Mouse (Mus musculus) ovary, adult 2 months (tissue): ENCODE measurements around the gene Ogfod2. TPM values are rescaled to one million over a fixed set of nuclear protein-coding genes. Genes with fewer than 3 reads are reported as not detected.

Experiments used
- polyA plus RNA-seq: library from polyadenylated mRNA; depleted of rRNA; stranded (reverse); fragments of >200 nt; gene quantifications from 2 replicates; pipeline ENCODE4 v1.2.3, GENCODE M21; 2012; rRNA removed

Gene Ogfod2
- 92.5 and 103 TPM in 2 replicates for polyA plus RNA-seq

GRCm38 (mm10) chr5:124111742-124112497, at the start of gene Ogfod2:
Gene Ogfod2 (plus strand): TSS chr5:124112297.

GRCm38 (mm10) chr5:124095596-124096232, 16.4 kb upstream of the Ogfod2 start, which contains the start of gene Abcb9:
Gene Abcb9 (minus strand): TSS chr5:124095798.

DNA sequence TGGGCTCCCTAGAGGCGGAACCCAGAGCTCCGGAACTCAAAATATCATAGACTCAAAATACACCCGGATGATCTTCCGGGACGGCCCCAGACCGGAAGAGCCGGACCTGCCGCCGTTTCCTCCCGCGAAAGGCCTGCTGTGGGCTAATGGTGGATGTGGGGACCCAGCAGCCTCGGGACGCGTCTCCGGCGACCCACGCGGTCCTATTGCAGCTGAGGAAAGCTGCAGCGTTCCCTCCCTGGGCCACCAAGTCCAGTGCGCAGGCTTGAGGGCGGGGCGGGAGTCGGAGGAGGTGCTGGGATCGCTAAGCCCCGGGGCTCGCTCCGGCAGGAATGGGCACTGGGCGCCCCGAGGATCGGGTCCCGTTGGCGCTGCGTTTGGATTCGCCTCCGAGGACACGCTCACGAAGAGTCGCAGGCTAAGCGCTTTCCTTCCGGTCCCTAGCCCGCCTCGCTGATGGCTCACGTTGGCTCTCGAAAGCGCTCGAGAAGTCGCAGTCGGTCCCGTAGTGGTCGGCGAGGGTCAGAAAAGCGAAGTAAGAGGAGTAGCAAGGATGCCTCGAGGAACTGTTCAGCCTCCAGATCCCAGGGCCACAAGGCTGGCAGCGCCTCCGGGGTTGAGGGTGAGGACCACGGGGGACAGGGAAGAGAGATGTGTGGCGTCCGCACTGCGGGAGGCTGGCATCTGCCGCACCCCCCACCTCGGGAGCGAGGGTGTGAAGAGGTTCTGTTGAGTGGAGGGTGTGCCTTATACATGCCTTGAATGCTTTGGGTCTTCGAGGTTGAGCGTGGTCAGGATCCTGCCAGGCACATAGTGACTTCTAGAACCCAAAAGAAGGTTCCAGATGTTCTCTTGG, 4.1 kb downstream of the Ogfod2 start, which contains the start of gene Arl6ip4:
Gene Arl6ip4, plus strand, starts transcription at position 100 of the 856 bp plus-strand sequence.

Other genes starting within 250 kb of the Ogfod2 start
- gene Hcar2, start 246.8 kb upstream of the Ogfod2 start, polyA plus RNA-seq: 2.1 and 2.2 TPM in 2 replicates
- gene Hcar1, start 232.3 kb upstream of the Ogfod2 start, polyA plus RNA-seq: 5.4 and 6.8 TPM in 2 replicates
- 6.8 and 13.4 TPM in 2 replicates for gene Denr, start 205.1 kb upstream of the Ogfod2 start, polyA plus RNA-seq
- gene Gm43518, start 184.9 kb upstream of the Ogfod2 start, polyA plus RNA-seq: 0.89 and 0.93 TPM in 2 replicates
- gene Ccdc62, start 181.6 kb upstream of the Ogfod2 start, polyA plus RNA-seq: 3.3 and 4.8 TPM in 2 replicates
- 25.7 and 39.0 TPM in 2 replicates for gene Hip1r, start 138.7 kb upstream of the Ogfod2 start, polyA plus RNA-seq
- 56.3 and 57.5 TPM in 2 replicates for gene Vps37b, start 80.0 kb upstream of the Ogfod2 start, polyA plus RNA-seq
- gene Abcb9, start 16.5 kb upstream of the Ogfod2 start, polyA plus RNA-seq: 5.8 and 5.9 TPM in 2 replicates
- 34.2 and 35.1 TPM in 2 replicates for gene Arl6ip4, start 3.8 kb downstream of the Ogfod2 start, polyA plus RNA-seq
- 155 and 173 TPM in 2 replicates for gene Pitpnm2, start 137.5 kb downstream of the Ogfod2 start, polyA plus RNA-seq
- 3.4 and 4.7 TPM in 2 replicates for gene Mphosph9, start 215.7 kb downstream of the Ogfod2 start, polyA plus RNA-seq
- 6.8 and 7.9 TPM in 2 replicates for gene 2810006K23Rik, start 215.8 kb downstream of the Ogfod2 start, polyA plus RNA-seq